Mouse (Mus musculus) kidney, adult 2 months (tissue): ENCODE measurements around the gene Kif26b. TPM values are rescaled to one million over a fixed set of nuclear protein-coding genes. Genes with fewer than 3 reads are reported as not detected.

ENCODE experiments used
- DNase-seq: peaks from one replicate; pipeline ENCODE4 v3.0.0; 2021
- H3K27ac ChIP-seq: fragments of 200-500 bp; 2 replicates; pipeline ENCODE4 v1.5.1; 2012; ENCODE audit warnings: low read depth, low read length, control low read depth, inconsistent platforms; ENCODE audit not compliant: insufficient read depth
- H3K27me3 ChIP-seq: fragments of 200-500 bp; replicated peaks from 2 replicates; pipeline ENCODE4 v1.6.1; 2012; ENCODE audit warnings: mild to moderate bottlenecking, moderate library complexity, low read length, inconsistent platforms; ENCODE audit not compliant: control insufficient read depth, insufficient read depth
- H3K36me3 ChIP-seq: fragments of 200-500 bp; 2 replicates; pipeline ENCODE4 v1.6.1; 2012; ENCODE audit warnings: mild to moderate bottlenecking, moderate library complexity, low read length, inconsistent platforms; ENCODE audit not compliant: control insufficient read depth, insufficient read depth
- H3K4me1 ChIP-seq: fragments of 200-500 bp; 2 replicates; pipeline ENCODE4 v1.6.1; 2011; ENCODE audit warnings: low read length; ENCODE audit not compliant: control insufficient read depth, insufficient read depth
- H3K4me3 ChIP-seq: fragments of 200-500 bp; 2 replicates; pipeline ENCODE4 v1.5.1; 2011; ENCODE audit warnings: mild to moderate bottlenecking, low read depth, low read length, control low read depth; ENCODE audit not compliant: insufficient read depth
- CTCF ChIP-seq: fragments of 200-500 bp; conservative IDR thresholded peaks from 2 replicates; pipeline ENCODE4 v1.5.1; 2011; ENCODE audit warnings: low read depth, mild to moderate bottlenecking, control low read depth, low read length, moderate library complexity, mixed read lengths; ENCODE audit not compliant: insufficient read depth, insufficient read length
- POLR2A ChIP-seq: fragments of 200-500 bp; IDR thresholded peaks from one replicate; pipeline ENCODE4 v1.6.1; 2011; ENCODE audit warnings: low read depth, low read length, control low read depth
- WGBS: fragments of 180-500 bp; shearing (Covaris S2); methylation state at CpG from one replicate; pipeline ENCODE4 v1.1.7; 2018; 5-methylcytosine and 5-hydroxymethylcytosine counted together
- polyA plus RNA-seq: library from polyadenylated mRNA; depleted of rRNA; stranded (reverse); fragments of >200 nt; gene quantifications from 2 replicates; pipeline ENCODE4 v1.2.3, GENCODE M21; 2012

Gene Kif26b
- polyA plus RNA-seq, 1 experiment: 0.97 TPM

- DNase-seq: no peak
- H3K27ac ChIP-seq: no peak overlapping the region
- no peaks in the 10 kb centered on the region for H3K4me1 ChIP-seq
- TF ChIP-seq CTCF (no peak), POLR2A (no peak)
- H3K27me3 ChIP-seq: no peaks in the 10 kb centered on the region
- whole genome bisulfite sequencing: 54% methylated on average over 5 of the region's 5 CpGs
- no peak overlapping the region for H3K4me3 ChIP-seq
- H3K36me3 ChIP-seq: no peaks in the 10 kb centered on the region
Observed at GRCm38 (mm10) chr1:178523152-178523551, 5.8 kb upstream of the Kif26b start.

GRCm38 (mm10) chr1:178527185-178527546, 1.8 kb upstream of the Kif26b start:
- 1% methylated on average over 21 of the region's 21 CpGs for WGBS

GRCm38 (mm10) chr1:178527547-178528361, 1.2 kb upstream of the Kif26b start:
- no peaks in the 10 kb centered on the region for H3K36me3 ChIP-seq
- peak overlapping the region; percentile 52 for H3K4me3 ChIP-seq
- H3K27me3 ChIP-seq: no peaks in the 10 kb centered on the region
- no peak overlapping the region for H3K27ac ChIP-seq
- H3K4me1 ChIP-seq: no peaks in the 10 kb centered on the region
- TF ChIP-seq POLR2A (no peak), CTCF (no peak)
- peak; percentile 37 for DNase-seq
- under 1% methylated on average over 59 of the region's 59 CpGs for WGBS

More at GRCm38 (mm10) chr1:178527185-178527546, 1.8 kb upstream of the Kif26b start:
- H3K27me3 ChIP-seq: no peaks in the 10 kb centered on the region
- no peaks in the 10 kb centered on the region for H3K4me1 ChIP-seq
- no peak overlapping the region for H3K27ac ChIP-seq
- peak; percentile 72 for DNase-seq
- TF ChIP-seq POLR2A: no peak
- TF ChIP-seq CTCF: peak; percentile 72
- peak overlapping the region; percentile 52 for H3K4me3 ChIP-seq
- H3K36me3 ChIP-seq: no peaks in the 10 kb centered on the region

GRCm38 (mm10) chr1:178529512-178530300, 781 bp downstream of the Kif26b start:
- no peak for DNase-seq
- Histone ChIP-seq H3K27me3 (no peaks in the 10 kb centered on the region), H3K27ac (no peak overlapping the region), H3K4me3 (peak overlapping the region; percentile 52), H3K36me3 (no peaks in the 10 kb centered on the region), H3K4me1 (no peaks in the 10 kb centered on the region)
- TF ChIP-seq POLR2A: no peak
- TF ChIP-seq CTCF: no peak
- 1% methylated on average over 38 of the region's 38 CpGs for WGBS

- Histone ChIP-seq H3K27ac (no peak overlapping the region), H3K27me3 (no peaks in the 10 kb centered on the region), H3K4me3 (peak overlapping the region; percentile 52), H3K4me1 (no peaks in the 10 kb centered on the region), H3K36me3 (no peaks in the 10 kb centered on the region)
- no peak for TF ChIP-seq POLR2A
- TF ChIP-seq CTCF: peak; percentile 52
- DNase-seq: peak; percentile 80
- under 1% methylated on average over 62 of the region's 62 CpGs for WGBS
Observed at GRCm38 (mm10) chr1:178530301-178531078, 1.6 kb downstream of the Kif26b start.

GRCm38 (mm10) chr1:178540247-178540646, 11.3 kb downstream of the Kif26b start:
- WGBS: 32% methylated on average over 10 of the region's 10 CpGs
- TF ChIP-seq POLR2A (no peak), CTCF (no peak)
- H3K27me3 ChIP-seq: no peaks in the 10 kb centered on the region
- no peak overlapping the region for H3K4me3 ChIP-seq
- DNase-seq: no peak
- no peaks in the 10 kb centered on the region for H3K4me1 ChIP-seq
- H3K36me3 ChIP-seq: no peaks in the 10 kb centered on the region
- no peak overlapping the region for H3K27ac ChIP-seq

GRCm38 (mm10) chr1:178542415-178542814, 13.5 kb downstream of the Kif26b start:
- no peaks in the 10 kb centered on the region for H3K36me3 ChIP-seq
- WGBS: 74% methylated on average over 5 of the region's 5 CpGs
- no peak overlapping the region for H3K4me3 ChIP-seq
- no peaks in the 10 kb centered on the region for H3K27me3 ChIP-seq
- TF ChIP-seq POLR2A (no peak), CTCF (no peak)
- H3K4me1 ChIP-seq: no peaks in the 10 kb centered on the region
- no peak overlapping the region for H3K27ac ChIP-seq
- DNase-seq: no peak
